Mouse (Mus musculus): ENCODE data around the gene Smyd2.

Gene Smyd2

DNA sequence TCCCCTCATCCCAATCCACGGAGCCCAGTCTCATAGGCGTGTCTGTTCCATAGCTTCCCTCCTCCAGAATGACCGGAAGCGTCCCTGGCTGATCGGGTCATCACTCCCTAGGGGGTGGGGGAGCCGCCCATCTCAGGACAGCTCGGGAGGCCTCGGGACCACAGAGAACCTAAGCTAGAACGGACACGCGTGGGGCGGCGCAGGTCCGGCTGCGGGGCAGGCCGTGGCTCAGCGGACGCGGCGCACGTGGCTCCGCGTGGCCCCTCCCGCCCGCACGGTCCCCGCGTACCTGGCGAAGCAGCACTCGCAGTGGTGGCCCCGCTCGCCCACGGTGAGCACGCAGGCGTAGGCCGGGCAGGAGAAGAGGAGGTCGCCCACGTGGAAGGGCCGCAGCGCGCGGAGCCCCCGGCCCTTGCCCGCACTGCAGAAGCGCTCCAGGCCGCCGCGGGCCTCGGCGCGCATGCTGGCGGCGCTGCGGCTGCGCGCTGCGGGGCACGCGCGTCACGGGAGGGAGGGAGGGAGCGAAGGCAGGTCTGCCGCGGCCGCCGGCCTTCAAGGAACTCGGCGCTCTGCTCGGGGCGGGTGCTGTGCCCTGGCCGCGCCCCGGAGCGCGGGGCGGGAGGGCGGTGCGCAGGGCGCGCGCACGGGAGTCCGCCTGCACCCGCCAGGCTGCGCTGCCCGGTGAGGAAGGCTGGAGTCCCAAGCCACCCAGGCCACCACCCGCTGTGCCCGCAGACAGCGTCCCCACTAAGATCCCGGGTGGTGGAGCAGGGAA lies at the start of gene Smyd2:
Gene Smyd2 (minus strand): TSS at position 546 of the 775 bp plus-strand sequence.
- peak; percentile 73 to 81 for DNase-seq

- DNase-seq, result no peak
Observed at GRCm38 (mm10) chr1:189970381-189970780, 48.2 kb upstream of the Smyd2 start.

DNA sequence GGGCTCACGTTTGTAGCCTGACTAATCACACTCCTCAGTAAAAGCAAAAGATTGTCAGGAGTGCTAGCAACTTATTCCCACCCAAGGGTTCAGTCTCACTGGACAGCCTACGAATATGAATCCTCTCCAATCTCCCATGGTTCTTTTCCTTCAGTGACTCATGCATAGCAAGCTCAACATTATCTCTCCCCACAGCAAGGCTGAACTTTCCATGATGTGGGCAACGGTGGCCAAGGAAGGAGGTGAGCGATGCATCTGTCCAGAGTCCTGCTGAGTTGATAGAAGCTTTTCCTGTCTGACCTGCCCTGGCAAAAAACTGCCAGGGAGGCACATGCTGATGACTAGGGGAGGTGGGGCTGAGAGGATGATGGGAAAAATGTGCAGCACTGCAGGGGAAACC lies 45.9 kb upstream of the Smyd2 start:
- DNase-seq, result no peak

DNA sequence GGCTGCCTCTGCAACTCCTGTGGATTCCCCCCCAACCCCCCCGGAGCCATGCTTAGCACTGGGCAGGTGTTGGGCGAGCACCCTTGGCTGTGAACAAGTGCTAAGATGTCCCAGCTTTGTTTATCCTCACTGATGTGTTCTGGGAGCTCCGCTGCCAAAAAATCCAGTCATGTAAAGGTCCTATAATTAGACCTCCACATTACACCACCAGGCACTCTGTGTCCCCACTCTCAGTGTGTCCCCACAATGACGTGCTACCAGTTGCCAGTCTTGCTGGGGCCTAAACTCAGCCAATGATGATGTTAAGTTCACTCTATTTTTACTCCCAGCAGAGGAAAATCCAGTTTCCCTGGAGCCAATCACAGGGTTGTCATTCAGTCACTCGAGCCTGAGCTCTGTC lies 38.3 kb upstream of the Smyd2 start:
- no peak for DNase-seq

DNA sequence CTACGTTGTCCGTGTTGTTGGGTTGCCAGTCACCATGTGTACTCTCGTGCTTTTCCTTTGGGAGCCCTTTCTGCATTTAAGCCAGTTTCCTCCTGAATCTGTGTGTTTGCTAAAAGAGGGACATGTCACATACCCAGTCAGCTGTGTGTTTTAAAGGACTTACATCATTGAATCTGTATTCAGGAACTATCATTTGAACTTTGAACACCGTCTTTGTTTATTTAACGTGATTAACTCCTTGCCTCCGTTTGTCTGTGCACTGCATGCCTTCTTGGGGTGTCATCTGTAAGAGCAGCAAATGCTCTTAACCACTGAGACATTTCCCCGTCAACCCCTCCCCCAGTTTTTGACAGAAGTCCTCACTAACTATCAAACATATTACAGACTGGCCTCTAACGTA lies 37.6 kb upstream of the Smyd2 start:
- DNase-seq, result no peak

DNA sequence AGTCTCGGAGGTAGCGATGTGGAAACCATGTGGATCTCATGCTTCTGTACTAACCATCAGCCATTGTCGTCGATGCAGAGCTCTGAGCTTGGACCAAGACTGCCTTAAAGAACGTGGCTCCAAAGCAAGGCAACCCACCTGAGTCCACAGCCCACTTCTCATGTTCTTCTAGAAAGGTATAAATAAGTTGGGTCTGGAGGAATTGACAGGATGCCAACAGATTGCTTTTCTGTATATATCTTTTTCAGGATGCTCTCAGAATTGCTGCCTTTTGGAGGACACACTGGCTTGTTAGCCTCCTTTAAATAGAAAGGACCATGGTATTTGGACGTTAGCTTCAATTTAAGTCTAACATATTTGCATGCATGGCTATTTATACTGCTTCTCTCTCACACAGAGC lies 29.7 kb upstream of the Smyd2 start:
- DNase-seq, result no peak

GRCm38 (mm10) chr1:189947411-189947810 lies 25.2 kb upstream of the Smyd2 start:
- DNase-seq, result no peak

DNA sequence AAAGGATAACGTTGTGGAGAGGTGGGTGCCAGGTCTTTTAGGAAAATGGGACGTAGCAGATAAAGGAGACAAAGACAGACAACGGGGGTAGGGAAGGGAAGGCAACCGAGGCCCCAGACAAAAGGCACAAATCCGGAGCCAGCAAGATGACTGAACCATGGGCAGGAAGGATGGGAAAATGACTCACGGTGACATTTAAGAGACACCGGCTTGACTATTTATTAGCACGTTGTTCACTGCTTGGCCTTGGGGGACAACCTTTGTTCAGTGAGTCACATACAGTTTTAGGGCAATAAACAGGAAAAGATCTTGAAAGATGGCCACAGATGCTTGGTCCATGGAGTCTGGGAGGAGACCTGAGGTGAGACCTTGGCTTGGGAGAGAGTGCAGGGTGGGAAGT lies 24.0 kb upstream of the Smyd2 start:
- DNase-seq, result no peak

GRCm38 (mm10) chr1:189941786-189942185 lies 19.6 kb upstream of the Smyd2 start:
- no peak for DNase-seq

GRCm38 (mm10) chr1:189936436-189937105 lies 14.4 kb upstream of the Smyd2 start:
- no peak for DNase-seq

GRCm38 (mm10) chr1:189933480-189934202 lies 11.5 kb upstream of the Smyd2 start:
- no peak for DNase-seq

DNA sequence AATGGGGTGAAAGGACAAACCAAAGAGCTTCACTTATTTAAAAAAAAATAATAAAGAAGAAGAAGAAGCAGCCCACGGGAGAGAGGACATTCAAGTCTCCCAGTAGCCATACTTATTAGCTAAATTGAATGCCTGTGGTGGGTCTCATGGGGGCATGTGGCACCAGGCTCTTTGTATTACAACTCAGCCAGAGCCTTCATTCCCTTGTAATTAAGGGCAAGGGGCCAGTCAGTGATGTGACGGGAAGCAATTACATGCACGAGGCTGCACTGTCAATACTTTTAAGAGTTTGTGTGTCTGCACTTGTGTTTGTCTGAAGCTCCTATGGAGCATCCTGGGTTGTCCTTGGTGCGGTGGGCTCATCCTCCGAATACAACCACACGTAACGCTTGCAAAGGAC lies 10.8 kb upstream of the Smyd2 start:
- no peak for DNase-seq

GRCm38 (mm10) chr1:189932190-189932589 lies 10.0 kb upstream of the Smyd2 start:
- no peak for DNase-seq

DNA sequence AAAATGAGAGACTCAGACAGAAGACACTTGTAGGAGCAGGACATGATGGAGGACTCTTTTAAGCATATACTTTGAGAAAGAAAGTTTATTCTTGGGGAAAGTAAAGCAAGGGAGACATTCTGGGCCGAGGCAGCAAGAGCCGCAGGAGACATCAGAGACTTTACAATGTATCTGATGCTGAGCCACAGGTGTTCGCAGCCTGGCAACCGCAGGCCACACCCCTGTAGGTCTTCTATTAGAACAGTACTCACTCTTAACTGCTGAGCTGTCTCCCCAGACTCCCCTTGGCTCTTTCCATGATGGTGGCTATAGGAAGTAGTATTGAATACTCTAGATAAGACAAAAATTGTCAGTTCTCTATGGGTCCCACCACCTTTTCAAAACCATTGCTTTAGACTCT lies 7.7 kb upstream of the Smyd2 start:
- no peak for DNase-seq

GRCm38 (mm10) chr1:189927644-189928043 lies 5.5 kb upstream of the Smyd2 start:
- peak; percentile 58 to 63 for DNase-seq

- DNase-seq, result no peak
Observed at GRCm38 (mm10) chr1:189926279-189926678, 4.1 kb upstream of the Smyd2 start.

- no peak for DNase-seq
Observed at GRCm38 (mm10) chr1:189923871-189924568, 1.9 kb upstream of the Smyd2 start.

GRCm38 (mm10) chr1:189923157-189923556 lies 994 bp upstream of the Smyd2 start:
- DNase-seq, result no peak

GRCm38 (mm10) chr1:189922721-189923120 lies 558 bp upstream of the Smyd2 start:
- DNase-seq, result no peak

- no peak for DNase-seq
Observed at GRCm38 (mm10) chr1:189921568-189921817, 670 bp downstream of the Smyd2 start.

GRCm38 (mm10) chr1:189920701-189921567 lies 1.2 kb downstream of the Smyd2 start:
- no peak for DNase-seq

GRCm38 (mm10) chr1:189919756-189920155 lies 2.4 kb downstream of the Smyd2 start:
- no peak for DNase-seq

- no peak for DNase-seq
Observed at GRCm38 (mm10) chr1:189917126-189917500, 5.0 kb downstream of the Smyd2 start.

Data from lung, adult 18-20 months (tissue).